In the genomic region with DNA sequence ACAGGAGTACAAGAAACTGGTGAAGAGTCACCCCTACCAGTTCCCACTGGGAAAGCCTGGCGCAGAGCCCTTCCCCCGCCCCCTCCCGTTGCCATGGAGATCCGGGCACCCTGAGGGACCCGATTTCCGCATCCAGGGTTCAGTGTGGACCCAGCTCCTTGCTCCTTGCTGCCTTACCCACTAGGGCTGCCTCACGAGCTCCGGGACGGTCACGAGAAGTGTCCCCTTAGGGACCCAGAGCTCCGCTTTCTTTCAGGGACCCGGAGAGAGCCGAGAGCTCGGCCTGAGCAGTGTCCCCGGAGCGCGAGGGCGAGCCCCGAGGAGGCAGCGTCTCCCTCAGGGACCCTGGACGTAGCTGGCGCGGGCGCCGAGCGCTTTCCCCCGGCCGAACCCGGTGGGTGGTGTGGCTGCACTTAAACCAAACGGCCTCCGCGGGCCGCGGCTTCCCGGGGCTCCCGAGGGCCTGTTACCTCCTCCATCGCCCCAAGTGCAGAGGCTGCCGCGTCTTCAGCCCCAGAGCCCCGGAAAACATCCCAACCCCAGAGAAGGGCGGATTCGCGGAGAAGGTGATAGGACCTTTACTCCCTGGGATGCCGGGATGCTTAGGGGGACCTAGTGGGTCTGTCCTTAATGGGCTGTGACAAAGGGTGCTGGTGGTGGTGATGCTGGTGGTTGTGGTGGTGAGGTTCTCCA, we compare ENCODE assay signal across 8 mouse cellular contexts. TPM values are rescaled to one million over a fixed set of nuclear protein-coding genes. Genes with fewer than 3 reads are reported as not detected.
DNase-seq lines count a peak whose midpoint lies in the region; ATAC-seq and TF ChIP-seq lines count a peak whose summit lies in the region.

TSS of gene Nsun7 (plus strand) at position 142 of the 693 bp plus-strand sequence.

- H3K9me3 ChIP-seq in embryonic facial prominence, embryonic 14.5 days (ENCODE audit: control insufficient read depth, low read length) = no peaks in the 10 kb centered on the region
- no peaks in the 10 kb centered on the region for H3K9me3 ChIP-seq in heart, embryonic 10.5 days
- H3K9me3 ChIP-seq in kidney, embryonic 14.5 days (ENCODE audit: control insufficient read depth, low read length) = no peaks in the 10 kb centered on the region
- H3K9me3 ChIP-seq in midbrain, postnatal 0 days (ENCODE audit: low read length) = no peaks in the 10 kb centered on the region
- H3K9me3 ChIP-seq in stomach, embryonic 15.5 days = no peaks in the 10 kb centered on the region

- H3K4me3 ChIP-seq in embryonic facial prominence, embryonic 14.5 days (ENCODE audit: low read depth, low read length) = peak within 1 kb of the TSS; percentile 47
- peak within 1 kb of the TSS; percentile 74 for H3K4me3 ChIP-seq in heart, embryonic 10.5 days
- H3K4me3 ChIP-seq in kidney, embryonic 14.5 days (ENCODE audit: low read length) = peak within 1 kb of the TSS; percentile 64
- H3K4me3 ChIP-seq in midbrain, postnatal 0 days (ENCODE audit: low read depth, low read length) = peak within 1 kb of the TSS; percentile 67
- H3K4me3 ChIP-seq in stomach, embryonic 15.5 days (replicated peaks) = peak within 1 kb of the TSS; percentile 57

- WGBS in embryonic facial prominence, embryonic 14.5 days = 2% methylated on average over 25 of the region's 44 CpGs
- 2% methylated on average over 44 of the region's 44 CpGs for WGBS in heart, embryonic 10.5 days
- WGBS in kidney, embryonic 14.5 days = under 1% methylated on average over 44 of the region's 44 CpGs
- under 1% methylated on average over 44 of the region's 44 CpGs for WGBS in midbrain, postnatal 0 days
- under 1% methylated on average over 44 of the region's 44 CpGs for WGBS in stomach, embryonic 15.5 days

- DNase-seq in layer of hippocampus, adult 11-12 months (ENCODE audit: low spot score) = peak; percentile 77
- DNase-seq in layer of hippocampus, adult 9-10 months (ENCODE audit: low spot score) = no peak
- DNase-seq in embryonic facial prominence, embryonic 14.5 days (ENCODE audit: low spot score) = peak; percentile 70
- peak; percentile 86 for DNase-seq in heart, embryonic 10.5 days (ENCODE audit: low spot score)
- DNase-seq in liver = peak; percentile 44
- peak; percentile 80 for DNase-seq in midbrain, postnatal 0 days (ENCODE audit: low spot score)

- H3K27me3 ChIP-seq in embryonic facial prominence, embryonic 14.5 days (replicated peaks; ENCODE audit: control insufficient read depth, insufficient read depth, low read length) = no peaks in the 10 kb centered on the region; the same call in 1 of the 2 replicates
- H3K27me3 ChIP-seq in heart, embryonic 10.5 days (ENCODE audit: insufficient read depth, poor library complexity, severe bottlenecking) = peaks cover 24% of the 10 kb centered on the region
- no peaks in the 10 kb centered on the region; the same call in 1 of the 2 replicates for H3K27me3 ChIP-seq in kidney, embryonic 14.5 days (ENCODE audit: control insufficient read depth, insufficient read depth, low read length)
- no peaks in the 10 kb centered on the region for H3K27me3 ChIP-seq in midbrain, postnatal 0 days (ENCODE audit: insufficient read depth, low read length)
- no peaks in the 10 kb centered on the region for H3K27me3 ChIP-seq in stomach, embryonic 15.5 days (replicated peaks)

- H3K4me1 ChIP-seq in embryonic facial prominence, embryonic 14.5 days (ENCODE audit: control insufficient read depth, insufficient read depth, low read length) = no peaks in the 10 kb centered on the region
- H3K4me1 ChIP-seq in heart, embryonic 10.5 days = peaks cover 7% of the 10 kb centered on the region; the same call in 1 of the 2 replicates
- H3K4me1 ChIP-seq in kidney, embryonic 14.5 days (ENCODE audit: control insufficient read depth, insufficient read depth, low read length) = no peaks in the 10 kb centered on the region
- H3K4me1 ChIP-seq in midbrain, postnatal 0 days (ENCODE audit: insufficient read depth, low read length) = peaks cover 2% of the 10 kb centered on the region; the same call in 1 of the 2 replicates
- H3K4me1 ChIP-seq in stomach, embryonic 15.5 days = 0 out of 2 replicates have a peak, but pooled peaks cover 4% of the 10 kb centered on the region

- H3K27ac ChIP-seq in embryonic facial prominence, embryonic 14.5 days (replicated peaks; ENCODE audit: low read depth, low read length) = no peak within 1 kb of the TSS
- H3K27ac ChIP-seq in heart, embryonic 10.5 days = peak within 1 kb of the TSS; percentile 83
- no peak within 1 kb of the TSS for H3K27ac ChIP-seq in kidney, embryonic 14.5 days (ENCODE audit: low read depth, low read length)
- peak within 1 kb of the TSS; percentile 67 for H3K27ac ChIP-seq in midbrain, postnatal 0 days (ENCODE audit: low read depth, low read length)
- H3K27ac ChIP-seq in stomach, embryonic 15.5 days = no peak within 1 kb of the TSS

- H3K4me2 ChIP-seq in embryonic facial prominence, embryonic 14.5 days (ENCODE audit: low read depth, low read length) = peak within 1 kb of the TSS; percentile 75
- peak within 1 kb of the TSS; percentile 95 for H3K4me2 ChIP-seq in kidney, embryonic 14.5 days (replicated peaks; ENCODE audit: low read depth, low read length)
- peak within 1 kb of the TSS; percentile 94 for H3K4me2 ChIP-seq in midbrain, postnatal 0 days (ENCODE audit: low read depth, low read length, poor library complexity, severe bottlenecking)
- H3K4me2 ChIP-seq in stomach, embryonic 15.5 days = peak within 1 kb of the TSS; percentile 94

- H3K36me3 ChIP-seq in embryonic facial prominence, embryonic 14.5 days (ENCODE audit: control insufficient read depth, insufficient read depth, low read length) = no peaks in the 10 kb centered on the region
- no peaks in the 10 kb centered on the region for H3K36me3 ChIP-seq in heart, embryonic 10.5 days
- no peaks in the 10 kb centered on the region for H3K36me3 ChIP-seq in kidney, embryonic 14.5 days (ENCODE audit: control insufficient read depth, insufficient read depth, low read length)
- H3K36me3 ChIP-seq in midbrain, postnatal 0 days (ENCODE audit: insufficient read depth, low read length) = no peaks in the 10 kb centered on the region
- H3K36me3 ChIP-seq in stomach, embryonic 15.5 days = no peaks in the 10 kb centered on the region

- ATAC-seq in embryonic facial prominence, embryonic 14.5 days (ENCODE audit: low read depth) = peak; percentile 92
- ATAC-seq in kidney, embryonic 14.5 days (ENCODE audit: low FRiP score, low TSS enrichment) = peak; percentile 86
- peak; percentile 91 for ATAC-seq in midbrain, postnatal 0 days (ENCODE audit: low FRiP score)
- peak; percentile 50; the same call in 1 of the 2 replicates for ATAC-seq in stomach, embryonic 15.5 days (ENCODE audit: insufficient read depth, low FRiP score, low read depth)

- TF ChIP-seq CTCF in midbrain, postnatal 0 days (IDR thresholded peaks at IDR 0.05) = 0 out of 2 replicates have a peak, but pooled peaks have one; percentile 4

- H3K9ac ChIP-seq in embryonic facial prominence, embryonic 14.5 days (ENCODE audit: low read depth, low read length) = peak within 1 kb of the TSS; percentile 74
- H3K9ac ChIP-seq in kidney, embryonic 14.5 days (ENCODE audit: low read depth, low read length) = peak within 1 kb of the TSS; percentile 66
- peak within 1 kb of the TSS; percentile 68 for H3K9ac ChIP-seq in midbrain, postnatal 0 days (replicated peaks; ENCODE audit: low read length, poor library complexity, severe bottlenecking)
- H3K9ac ChIP-seq in stomach, embryonic 15.5 days = peak within 1 kb of the TSS; percentile 41; the same call in 1 of the 2 replicates

RNA-seq across cellular contexts. Expression of gene Nsun7, which starts in this region (rescaled TPM):
- 0.65 and 0.97 TPM in 2 replicates for polyA plus RNA-seq in embryonic facial prominence, embryonic 14.5 days (2014; fragmentation: Nextera tagmentation; extraction: Ambion mirVana)
- polyA plus RNA-seq in heart, embryonic 10.5 days (2016; fragmentation: Nextera tagmentation; extraction: Ambion mirVana) = 0.14 TPM in 1 of 2 replicates, not detected in the other
- polyA plus RNA-seq in kidney, embryonic 14.5 days (2014; fragmentation: Nextera tagmentation; extraction: Ambion mirVana) = 0.67 and 0.81 TPM in 2 replicates
- total RNA-seq in midbrain, postnatal 0 days (2014; rRNA removed) = 4.7 and 6.9 TPM in 2 replicates
- 2.9 and 3.1 TPM in 2 replicates for polyA plus RNA-seq in midbrain, postnatal 0 days (2015; fragmentation: Nextera tagmentation; extraction: Ambion mirVana)
- polyA plus RNA-seq in stomach, embryonic 15.5 days (2015; fragmentation: Nextera tagmentation; extraction: Ambion mirVana) = 0.33 and 0.36 TPM in 2 replicates

Comparison
In these comparisons a context has a peak if more than half of its experiments do, and no peak if none do; other contexts are left out.
1. Peak in DNase-seq, ATAC-seq, H3K4me3 ChIP-seq, H3K9ac ChIP-seq and H3K4me2 ChIP-seq in embryonic facial prominence, embryonic 14.5 days; RNA of the gene not detected or under 1 TPM.
2. Peak in DNase-seq, H3K4me3 ChIP-seq and H3K27ac ChIP-seq in heart, embryonic 10.5 days; RNA of the gene not detected or under 1 TPM.
3. Peak in ATAC-seq, H3K4me3 ChIP-seq, H3K9ac ChIP-seq and H3K4me2 ChIP-seq in kidney, embryonic 14.5 days; RNA of the gene not detected or under 1 TPM.
4. Peak in ATAC-seq, H3K4me3 ChIP-seq, H3K9ac ChIP-seq and H3K4me2 ChIP-seq in stomach, embryonic 15.5 days; RNA of the gene not detected or under 1 TPM.